Mouse (Mus musculus) thymus, adult 2 months (tissue): ENCODE results near the gene Ube2e3. TPM values are rescaled to one million over a fixed set of nuclear protein-coding genes. Genes with fewer than 3 reads are reported as not detected.

Experiments
- DNase-seq: peaks from one replicate; pipeline ENCODE4 v3.0.0; 2021
- H3K27ac ChIP-seq: fragments of 200-500 bp; 2 replicates; pipeline ENCODE4 v1.5.1; 2012; ENCODE audit warnings: low read length, control low read depth; ENCODE audit not compliant: control insufficient read depth, insufficient read depth
- H3K27me3 ChIP-seq: fragments of 200-500 bp; 2 replicates; pipeline ENCODE4 v1.6.1; 2012; ENCODE audit warnings: mild to moderate bottlenecking, low read length, moderate library complexity, mixed read lengths; ENCODE audit not compliant: control insufficient read depth, insufficient read depth
- H3K36me3 ChIP-seq: fragments of 200-500 bp; 2 replicates; pipeline ENCODE4 v1.6.1; 2012; ENCODE audit warnings: mild to moderate bottlenecking, low read length, moderate library complexity; ENCODE audit not compliant: control insufficient read depth, insufficient read depth
- H3K4me1 ChIP-seq: fragments of 200-500 bp; replicated peaks from 2 replicates; pipeline ENCODE4 v1.6.1; 2012; ENCODE audit warnings: low read length; ENCODE audit not compliant: control insufficient read depth, insufficient read depth
- H3K4me3 ChIP-seq: fragments of 200-500 bp; 2 replicates; pipeline ENCODE4 v1.5.1; 2012; ENCODE audit warnings: mild to moderate bottlenecking, low read length, control low read depth, moderate library complexity; ENCODE audit not compliant: control insufficient read depth, insufficient read depth
- CTCF ChIP-seq: fragments of 200-500 bp; IDR thresholded peaks from 2 replicates; pipeline ENCODE4 v1.5.1; 2012; ENCODE audit warnings: mild to moderate bottlenecking, control low read depth, low read length, moderate library complexity, borderline replicate concordance; ENCODE audit not compliant: control insufficient read depth, poor library complexity, insufficient read depth; ENCODE audit errors: extremely low read depth
- POLR2A ChIP-seq: fragments of 200-500 bp; IDR thresholded peaks from 2 replicates; pipeline ENCODE4 v1.6.1; 2012; ENCODE audit warnings: mild to moderate bottlenecking, low read length, control low read depth, moderate library complexity; ENCODE audit not compliant: control insufficient read depth, poor library complexity, insufficient read depth; ENCODE audit errors: extremely low read depth
- WGBS: fragments of 180-500 bp; shearing (Covaris S2); methylation state at CpG from one replicate; pipeline ENCODE4 v1.1.7; 2018; 5-methylcytosine and 5-hydroxymethylcytosine counted together
- polyA plus RNA-seq: library from polyadenylated mRNA; depleted of rRNA; stranded (reverse); fragments of >200 nt; gene quantifications from 2 replicates; pipeline ENCODE4 v1.2.3, GENCODE M21; 2012

Ube2e3 gene
- polyA plus RNA-seq, 1 experiment: 37.3 TPM

DNA sequence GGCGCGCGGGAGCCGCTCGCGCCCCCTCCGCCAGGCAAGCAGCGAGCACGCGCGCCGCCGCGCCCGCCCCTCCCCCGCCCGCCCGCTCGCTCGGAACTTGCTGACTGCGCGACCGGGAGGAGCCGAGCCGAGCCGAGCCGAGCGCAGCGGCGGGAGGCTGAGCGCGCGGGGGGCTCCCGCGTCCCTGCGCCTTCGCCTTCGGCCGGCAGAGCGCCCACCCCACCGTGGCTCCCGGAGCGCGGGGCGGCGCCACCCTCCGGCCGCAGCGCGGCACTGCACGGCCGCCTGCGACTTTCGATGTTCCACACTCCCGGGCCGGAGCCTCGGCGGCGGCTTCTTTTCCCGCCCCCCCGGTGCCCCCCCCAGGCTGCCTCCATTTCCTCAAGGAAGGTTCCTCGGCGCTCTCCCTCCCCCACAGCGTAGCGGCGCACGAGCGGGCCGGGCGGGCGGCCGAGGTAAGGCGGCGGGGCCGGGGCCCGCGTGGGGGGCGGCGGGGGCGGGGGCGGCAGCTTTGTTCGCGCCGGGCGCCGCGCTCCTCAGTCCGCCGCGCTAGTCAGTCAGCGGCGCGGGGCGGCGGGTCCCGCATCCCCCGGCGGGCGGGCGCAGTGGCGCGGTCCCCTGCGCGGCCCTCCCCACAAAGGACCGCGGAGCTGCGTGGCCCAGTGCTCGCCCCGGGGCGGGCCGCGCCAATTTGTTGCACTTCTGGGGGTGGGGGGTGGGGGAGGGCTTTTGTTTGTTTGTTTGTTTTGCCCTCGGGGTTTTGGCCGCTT is 1.2 kb downstream of the Ube2e3 start:
- Histone ChIP-seq H3K27me3 (no peaks in the 10 kb centered on the region), H3K4me1 (peaks cover 10% of the 10 kb centered on the region), H3K4me3 (peak overlapping the region; percentile 94), H3K36me3 (no peaks in the 10 kb centered on the region), H3K27ac (peak overlapping the region; percentile 53; the same call in 1 of the 2 replicates)
- peak; percentile 83 for DNase-seq
- under 1% methylated on average over 72 of the region's 114 CpGs for WGBS
- TF ChIP-seq POLR2A: no peak
- peak; percentile 87; the same call in 1 of the 2 replicates for TF ChIP-seq CTCF

DNA sequence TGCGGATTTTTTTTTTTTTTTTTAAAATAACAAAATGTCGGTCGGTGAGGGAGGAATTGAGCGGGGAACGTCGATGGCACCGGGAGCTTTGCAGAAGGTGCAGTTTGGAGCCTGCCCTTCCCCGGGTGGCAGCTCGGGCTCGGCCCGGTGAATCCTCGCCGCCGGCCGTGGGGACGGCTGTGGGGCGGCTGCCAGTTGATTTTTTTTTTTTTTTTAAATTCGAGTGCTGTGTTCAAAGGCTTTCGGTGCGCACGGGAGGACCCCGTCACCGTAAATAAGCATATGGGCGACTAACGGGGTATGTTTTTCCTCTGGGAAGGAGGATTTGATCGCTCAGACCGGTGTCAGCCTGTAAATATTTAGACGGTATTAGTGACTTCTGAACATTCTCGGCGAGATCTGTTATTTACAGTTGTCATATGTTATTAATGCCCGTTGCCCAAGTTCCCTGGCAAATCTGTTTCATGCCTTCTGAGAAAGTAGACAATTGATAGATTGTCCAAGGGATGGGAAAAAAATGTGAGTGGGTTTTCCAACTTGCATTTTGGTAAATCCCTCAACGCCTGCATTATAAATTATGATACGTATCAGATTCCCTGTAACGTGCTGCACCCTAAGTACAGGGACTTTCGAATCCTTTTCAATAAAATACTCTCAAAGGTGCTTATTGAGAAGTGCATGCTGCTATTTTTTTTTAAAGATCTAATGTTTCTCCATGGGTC is 2.0 kb downstream of the Ube2e3 start:
- peaks cover 10% of the 10 kb centered on the region for H3K4me1 ChIP-seq
- TF ChIP-seq POLR2A (no peak), CTCF (no peak)
- peak overlapping the region; percentile 53; the same call in 1 of the 2 replicates for H3K27ac ChIP-seq
- peak overlapping the region; percentile 94 for H3K4me3 ChIP-seq
- peak; percentile 20 for DNase-seq
- WGBS: 1% methylated on average over 35 of the region's 35 CpGs
- H3K27me3 ChIP-seq: no peaks in the 10 kb centered on the region
- no peaks in the 10 kb centered on the region for H3K36me3 ChIP-seq

DNA sequence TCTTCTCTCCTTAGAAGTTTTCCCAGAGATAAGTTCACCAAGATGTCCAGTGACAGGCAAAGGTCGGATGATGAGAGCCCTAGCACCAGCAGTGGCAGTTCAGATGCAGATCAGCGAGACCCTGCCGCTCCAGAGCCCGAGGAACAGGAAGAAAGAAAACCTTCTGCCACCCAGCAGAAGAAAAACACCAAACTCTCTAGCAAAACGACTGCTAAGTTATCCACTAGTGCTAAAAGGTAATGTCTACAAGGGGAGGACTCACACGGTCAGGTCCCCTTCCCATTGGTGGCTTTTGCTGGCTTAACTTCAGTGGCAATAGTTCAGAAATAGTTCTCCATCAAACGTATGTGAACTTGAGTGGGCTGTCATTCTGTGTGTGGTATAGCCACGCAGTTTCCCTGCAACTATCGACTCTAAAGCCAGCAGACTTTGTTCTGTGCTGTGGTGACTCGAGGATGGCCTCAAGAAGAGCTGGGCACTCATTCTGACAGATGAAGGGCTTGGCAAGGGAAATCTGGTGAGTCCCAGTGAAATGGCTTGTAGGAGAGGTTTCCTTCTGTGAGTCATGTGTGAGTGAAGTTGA is 2.6 kb downstream of the Ube2e3 start:
- 10% methylated on average over 10 of the region's 10 CpGs for WGBS
- H3K4me1 ChIP-seq: peaks cover 10% of the 10 kb centered on the region
- no peaks in the 10 kb centered on the region for H3K36me3 ChIP-seq
- H3K27me3 ChIP-seq: no peaks in the 10 kb centered on the region
- DNase-seq: peak; percentile 38
- H3K27ac ChIP-seq: peak overlapping the region; percentile 57
- TF ChIP-seq CTCF: no peak
- no peak for TF ChIP-seq POLR2A
- H3K4me3 ChIP-seq: peak overlapping the region; percentile 31

DNA sequence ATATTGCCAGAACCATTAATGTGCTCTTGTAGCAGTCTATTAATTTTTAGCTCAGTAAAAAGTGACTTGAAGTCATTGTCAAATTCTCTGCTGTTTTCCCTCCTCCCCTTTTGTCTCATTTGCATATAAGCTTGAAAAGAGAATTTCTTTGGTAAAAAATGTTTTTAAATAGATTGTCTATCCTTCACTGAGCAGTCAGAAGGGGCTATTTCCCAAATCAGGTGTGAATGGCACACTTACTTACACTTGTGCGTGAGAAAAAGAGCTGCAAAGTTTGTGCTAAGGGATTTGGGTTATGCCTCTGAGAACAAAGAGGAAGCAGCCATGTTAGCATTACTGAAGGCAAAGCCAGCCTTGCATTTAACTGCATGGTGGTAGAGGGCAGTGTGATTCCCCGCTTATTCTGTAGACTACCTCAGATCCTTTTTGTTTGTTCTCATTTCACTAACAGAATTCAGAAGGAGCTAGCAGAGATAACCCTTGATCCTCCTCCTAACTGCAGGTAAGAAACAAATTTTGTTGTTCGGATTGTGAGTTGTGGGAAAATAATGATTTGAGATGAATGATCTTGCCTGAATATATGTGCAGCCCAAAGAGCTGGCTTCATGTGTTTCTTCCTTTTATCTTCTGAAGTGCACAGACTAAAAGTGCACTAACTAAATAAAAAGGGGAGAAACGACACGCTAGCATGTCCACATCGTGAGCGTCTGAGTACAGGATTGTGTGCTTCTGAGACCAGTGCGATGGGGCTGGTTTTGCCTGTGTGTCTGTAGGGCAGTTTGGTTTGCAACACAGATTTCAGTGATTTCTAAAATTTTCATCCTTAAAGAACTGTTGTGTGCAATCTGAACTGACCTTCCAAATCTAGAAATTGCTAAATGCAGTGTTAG is 4.3 kb downstream of the Ube2e3 start:
- WGBS: 48% methylated on average over 8 of the region's 8 CpGs
- 0 out of 2 replicates have a peak overlapping the region, but pooled peaks have one; percentile 12 for H3K27ac ChIP-seq
- peak; percentile 57 for DNase-seq
- no peak overlapping the region for H3K4me3 ChIP-seq
- H3K4me1 ChIP-seq: peaks cover 10% of the 10 kb centered on the region
- H3K27me3 ChIP-seq: no peaks in the 10 kb centered on the region
- no peak for TF ChIP-seq POLR2A
- TF ChIP-seq CTCF: no peak
- H3K36me3 ChIP-seq: no peaks in the 10 kb centered on the region

DNA sequence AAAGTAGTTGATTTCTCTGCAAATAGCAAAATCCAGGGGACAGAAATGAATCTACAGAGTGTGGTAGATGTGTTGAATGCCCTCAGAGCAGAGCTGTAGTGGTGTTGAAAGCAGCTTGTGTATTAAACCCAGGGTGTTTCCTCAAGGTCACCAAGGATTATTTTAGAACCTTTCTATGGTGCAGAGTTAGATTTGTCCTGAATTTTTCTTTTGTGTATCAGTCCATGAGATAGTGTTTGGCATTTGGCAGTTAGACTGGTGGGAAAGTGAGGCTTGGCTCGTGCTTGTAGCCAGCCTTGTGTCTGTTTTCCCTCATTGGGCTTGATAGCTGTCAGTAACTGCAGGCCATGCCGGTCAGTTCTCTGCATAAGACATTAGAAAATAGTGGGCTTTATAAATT is 6.0 kb downstream of the Ube2e3 start:
- Histone ChIP-seq H3K4me1 (peaks cover 8% of the 10 kb centered on the region), H3K27me3 (no peaks in the 10 kb centered on the region), H3K4me3 (no peak overlapping the region), H3K36me3 (no peaks in the 10 kb centered on the region), H3K27ac (no peak overlapping the region)
- DNase-seq: no peak
- WGBS: 97% methylated on average over 2 of the region's 2 CpGs
- no peak for TF ChIP-seq POLR2A

DNA sequence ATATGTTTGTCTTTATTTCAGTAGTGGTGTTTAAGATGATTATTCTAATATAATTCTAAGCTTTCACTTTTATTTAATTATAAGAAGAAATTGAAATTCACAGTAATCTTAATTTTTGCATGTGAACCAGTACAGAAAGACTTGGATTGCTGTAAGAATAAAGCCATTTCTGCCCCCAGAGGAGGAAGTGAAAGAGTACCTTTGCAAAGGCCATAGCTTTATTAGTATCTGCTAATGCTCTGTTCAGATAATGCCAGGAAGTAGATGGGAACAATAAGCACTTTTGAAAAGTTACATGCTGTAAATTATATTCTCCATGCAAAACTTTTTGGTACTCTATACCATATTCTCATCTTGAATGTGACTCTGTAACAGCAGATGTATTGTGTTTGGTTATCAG is 8.1 kb downstream of the Ube2e3 start:
- Histone ChIP-seq H3K27ac (no peak overlapping the region), H3K4me1 (peaks cover 4% of the 10 kb centered on the region; the same call in 1 of the 2 replicates), H3K36me3 (no peaks in the 10 kb centered on the region), H3K4me3 (no peak overlapping the region), H3K27me3 (no peaks in the 10 kb centered on the region)
- DNase-seq: no peak
- TF ChIP-seq POLR2A (no peak), CTCF (no peak)
